Mouse (Mus musculus): ENCODE measurements around the gene Tead3.

- TF ChIP-seq CTCF (IDR thresholded peaks at IDR 0.05) (no peak), POLR2A (IDR thresholded peaks at IDR 0.05; ENCODE audit: insufficient read depth, low read depth, low read length) (no peak), EP300 (IDR thresholded peaks at IDR 0.05; ENCODE audit: insufficient read depth, low read depth, low read length) (no peak)
Measured at GRCm38 (mm10) chr17:28315611-28316160, 34.9 kb downstream of the Tead3 start.
